Mouse (Mus musculus) midbrain, embryonic 11.5 days (tissue): ENCODE results near the gene Cyp2d11. TPM values are rescaled to one million over a fixed set of nuclear protein-coding genes. Genes with fewer than 3 reads are reported as not detected.
"Not testable (repeated sequence)": the region's sequence is repeated elsewhere in the genome, so short reads cannot be mapped to it uniquely, and the experiment has no call there.

Experiments
- ATAC-seq: fragments of 200-750 bp; cut with Nextera tagmentation; 2 replicates; pipeline ENCODE4 v1.8.0; 2017; ENCODE audit warnings: moderate TSS enrichment, moderate library complexity; ENCODE audit not compliant: low FRiP score
- DNase-seq: peaks from one replicate; pipeline ENCODE4 v3.0.0; 2015; ENCODE audit warnings: low spot score; ENCODE audit errors: missing footprints
- H3K27ac ChIP-seq: fragments of 300-500 bp; sonication (generic); 2 replicates; pipeline ENCODE4 v1.5.1; 2014; ENCODE audit warnings: low read depth, low read length
- H3K27me3 ChIP-seq: fragments of 300-500 bp; sonication (generic); 2 replicates; pipeline ENCODE4 v1.6.1; 2014; ENCODE audit warnings: mild to moderate bottlenecking, low read length, moderate library complexity, mixed read lengths; ENCODE audit not compliant: control insufficient read depth, insufficient read depth
- H3K36me3 ChIP-seq: fragments of 300-500 bp; sonication (generic); 2 replicates; pipeline ENCODE4 v1.6.1; 2014; ENCODE audit warnings: mild to moderate bottlenecking, low read length, moderate library complexity, mixed read lengths; ENCODE audit not compliant: control insufficient read depth, insufficient read depth
- H3K4me1 ChIP-seq: fragments of 300-500 bp; sonication (generic); 2 replicates; pipeline ENCODE4 v1.6.1; 2014; ENCODE audit warnings: low read length; ENCODE audit not compliant: control insufficient read depth, insufficient read depth
- H3K4me2 ChIP-seq: fragments of 300-500 bp; sonication (generic); 2 replicates; pipeline ENCODE4 v1.6.1; 2014; ENCODE audit warnings: mild to moderate bottlenecking, moderate library complexity
- H3K4me3 ChIP-seq: fragments of 300-500 bp; sonication (generic); 2 replicates; pipeline ENCODE4 v1.5.1; 2014; ENCODE audit warnings: low read depth, low read length
- H3K9ac ChIP-seq: fragments of 300-500 bp; sonication (generic); 2 replicates; pipeline ENCODE4 v1.6.1; 2014; ENCODE audit warnings: low read length
- H3K9me3 ChIP-seq: fragments of 300-500 bp; sonication (generic); 2 replicates; pipeline ENCODE4 v1.6.1; 2016; ENCODE audit warnings: low read length; ENCODE audit not compliant: control insufficient read depth
- WGBS: fragments of 180-500 bp; shearing (Covaris S2); extraction: QIAGEN DNeasy Blood & Tissue Kit; methylation state at CpG from one replicate; pipeline ENCODE4 v1.1.7; 2014; 5-methylcytosine and 5-hydroxymethylcytosine counted together
- polyA plus RNA-seq: library from polyadenylated mRNA; unstranded; fragments of >200 nt; fragmentation: Nextera tagmentation; extraction: Ambion mirVana; gene quantifications from 2 replicates; pipeline ENCODE4 v1.2.1, GENCODE M21; 2014

Cyp2d11 gene
- not detected in 2 replicates for polyA plus RNA-seq

- 82% methylated on average over 2 of the region's 2 CpGs for WGBS
- H3K27ac ChIP-seq, DNase-seq, ATAC-seq, H3K9me3 ChIP-seq, H3K4me1 ChIP-seq, H3K27me3 ChIP-seq, H3K4me2 ChIP-seq, H3K36me3 ChIP-seq, H3K4me3 ChIP-seq, H3K9ac ChIP-seq: not testable (repeated sequence)
These were observed at the start of gene Cyp2d11 for GRCm38 (mm10) chr15:82393922-82394321. TSS of gene Cyp2d11 (minus strand) at chr15:82394022.

GRCm38 (mm10) chr15:82437975-82438617 is 44.3 kb upstream of the Cyp2d11 start:
- Histone ChIP-seq H3K36me3 (no peaks in the 10 kb centered on the region), H3K4me2 (no peak overlapping the region), H3K27me3 (no peaks in the 10 kb centered on the region), H3K9me3 (no peaks in the 10 kb centered on the region; the same call in 1 of the 2 replicates), H3K4me1 (no peaks in the 10 kb centered on the region), H3K4me3 (no peak overlapping the region), H3K27ac (no peak overlapping the region), H3K9ac (no peak overlapping the region)
- no peak for DNase-seq
- WGBS, result 67% methylated on average over 5 of the region's 5 CpGs
- no peak for ATAC-seq

DNA sequence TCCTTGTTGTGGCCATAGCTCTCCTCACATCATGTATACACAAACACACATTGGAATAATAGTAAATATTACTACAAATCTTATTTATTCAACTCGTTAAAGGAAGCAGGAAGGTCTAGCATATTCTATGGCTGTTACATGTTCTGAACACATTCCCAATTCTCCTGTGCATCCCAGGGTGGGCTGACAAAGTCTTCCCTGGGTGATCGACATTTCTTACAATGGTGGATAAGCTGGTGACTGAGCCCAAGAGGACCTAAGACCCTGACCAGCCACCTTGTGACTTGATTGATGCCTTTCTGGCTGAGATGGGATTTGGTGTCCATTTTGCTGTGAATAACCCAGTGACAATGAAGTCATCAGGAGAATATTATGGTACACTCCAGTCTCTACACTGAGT is 41.8 kb upstream of the Cyp2d11 start:
- Histone ChIP-seq H3K4me2 (no peak overlapping the region), H3K4me1 (no peaks in the 10 kb centered on the region), H3K9ac (no peak overlapping the region), H3K27ac (no peak overlapping the region), H3K36me3 (no peaks in the 10 kb centered on the region), H3K4me3 (no peak overlapping the region), H3K27me3 (no peaks in the 10 kb centered on the region), H3K9me3 (no peaks in the 10 kb centered on the region; the same call in 1 of the 2 replicates)
- ATAC-seq, result no peak
- DNase-seq, result no peak
- WGBS, result 82% methylated on average over 2 of the region's 2 CpGs

- 91% methylated on average over 3 of the region's 3 CpGs for WGBS
- Histone ChIP-seq H3K4me2 (no peak overlapping the region), H3K9ac (no peak overlapping the region), H3K9me3 (no peaks in the 10 kb centered on the region; the same call in 1 of the 2 replicates), H3K4me1 (no peaks in the 10 kb centered on the region), H3K4me3 (no peak overlapping the region), H3K27ac (no peak overlapping the region), H3K27me3 (no peaks in the 10 kb centered on the region), H3K36me3 (no peaks in the 10 kb centered on the region)
- no peak for DNase-seq
- no peak for ATAC-seq
These were observed 41.2 kb upstream of the Cyp2d11 start for GRCm38 (mm10) chr15:82435011-82435410.

DNA sequence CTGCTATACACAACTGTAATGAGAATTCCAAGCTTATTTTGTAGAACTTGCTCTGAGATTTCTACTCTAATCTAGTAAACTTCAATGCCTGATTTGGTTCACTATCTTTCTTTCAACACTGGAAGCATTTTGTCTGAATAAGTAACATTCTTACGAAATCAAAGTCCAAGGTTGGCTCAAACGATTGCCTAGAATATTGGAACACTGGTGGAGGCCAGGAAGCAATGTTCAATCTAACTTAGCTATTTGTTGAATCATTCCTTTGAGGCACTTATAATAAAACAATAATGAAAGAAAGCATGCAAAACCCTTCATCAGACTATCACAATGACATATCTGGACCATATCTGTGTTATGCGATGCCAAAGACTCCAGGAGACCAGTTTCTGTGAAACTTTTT is 40.7 kb upstream of the Cyp2d11 start:
- no peaks in the 10 kb centered on the region; the same call in 1 of the 2 replicates for H3K9me3 ChIP-seq
- no peaks in the 10 kb centered on the region for H3K36me3 ChIP-seq
- no peak for DNase-seq
- no peak for ATAC-seq
- no peak overlapping the region for H3K4me2 ChIP-seq
- no peak overlapping the region for H3K9ac ChIP-seq
- H3K4me1 ChIP-seq, result no peaks in the 10 kb centered on the region
- H3K4me3 ChIP-seq, result no peak overlapping the region
- WGBS, result 94% methylated on average over 3 of the region's 3 CpGs
- H3K27me3 ChIP-seq, result no peaks in the 10 kb centered on the region
- no peak overlapping the region for H3K27ac ChIP-seq

DNA sequence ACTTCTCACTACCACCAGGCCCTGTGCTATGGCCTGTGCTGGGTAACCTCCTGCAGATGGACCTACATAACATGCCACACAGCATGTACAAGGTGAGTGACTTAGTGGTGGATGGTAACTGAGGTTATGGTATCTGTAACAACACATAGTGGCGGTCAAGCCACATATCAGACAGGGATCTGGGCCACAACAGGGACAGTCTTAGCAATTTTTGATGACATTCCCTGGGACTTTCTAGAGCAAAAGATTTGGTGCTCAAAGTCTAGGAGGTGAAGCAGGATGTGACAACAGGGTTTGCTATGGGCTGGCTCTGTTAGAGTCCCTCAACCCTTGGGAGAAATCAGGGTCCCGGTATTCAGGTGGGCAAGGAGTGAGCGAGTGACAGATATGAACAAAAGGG is 39.8 kb upstream of the Cyp2d11 start:
- no peaks in the 10 kb centered on the region for H3K4me1 ChIP-seq
- DNase-seq, result no peak
- no peaks in the 10 kb centered on the region; the same call in 1 of the 2 replicates for H3K9me3 ChIP-seq
- 94% methylated on average over 3 of the region's 3 CpGs for WGBS
- H3K27me3 ChIP-seq, result no peaks in the 10 kb centered on the region
- no peak overlapping the region for H3K4me3 ChIP-seq
- no peak overlapping the region for H3K4me2 ChIP-seq
- no peak overlapping the region for H3K9ac ChIP-seq
- ATAC-seq, result no peak
- no peak overlapping the region for H3K27ac ChIP-seq
- H3K36me3 ChIP-seq, result no peaks in the 10 kb centered on the region

GRCm38 (mm10) chr15:82433137-82433536 is 39.3 kb upstream of the Cyp2d11 start, which contains the start of gene Cyp2d9:
TSS of gene Cyp2d9 (plus strand) at chr15:82433437.
- Histone ChIP-seq H3K36me3 (no peaks in the 10 kb centered on the region), H3K4me3 (no peak within 1 kb of the TSS), H3K9me3 (no peaks in the 10 kb centered on the region; the same call in 1 of the 2 replicates), H3K4me2 (no peak within 1 kb of the TSS), H3K27ac (no peak within 1 kb of the TSS), H3K9ac (no peak within 1 kb of the TSS), H3K4me1 (no peaks in the 10 kb centered on the region), H3K27me3 (no peaks in the 10 kb centered on the region)
- DNase-seq (no peak), ATAC-seq (no peak)

DNA sequence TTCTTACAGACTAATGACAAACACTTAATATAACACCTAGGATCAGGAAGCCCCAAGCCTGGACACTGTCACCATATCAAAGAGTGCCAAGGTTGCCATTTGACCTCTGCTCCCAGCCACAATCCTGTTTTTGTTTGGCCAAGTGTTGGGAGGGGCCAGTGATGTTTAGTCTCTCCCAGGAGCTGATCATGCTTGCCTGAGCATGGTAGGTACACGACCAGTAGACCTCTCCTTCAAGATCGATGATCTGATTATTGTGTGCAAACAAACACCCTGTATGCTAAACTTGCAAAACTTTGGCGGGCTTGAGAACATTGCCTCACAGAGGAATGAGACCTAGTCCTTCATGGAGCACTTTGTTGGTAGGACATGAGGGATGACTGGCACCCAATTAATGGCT is 29.6 kb upstream of the Cyp2d11 start:
- WGBS, result 84% methylated on average over 3 of the region's 3 CpGs
- no peaks in the 10 kb centered on the region for H3K27me3 ChIP-seq
- H3K4me3 ChIP-seq, result no peak overlapping the region
- H3K9me3 ChIP-seq, result no peaks in the 10 kb centered on the region
- ATAC-seq (no peak), DNase-seq (no peak)
- no peaks in the 10 kb centered on the region for H3K36me3 ChIP-seq
- no peak overlapping the region for H3K4me2 ChIP-seq
- H3K4me1 ChIP-seq, result no peaks in the 10 kb centered on the region
- H3K9ac ChIP-seq, result no peak overlapping the region
- H3K27ac ChIP-seq, result no peak overlapping the region

- Histone ChIP-seq H3K9me3 (no peaks in the 10 kb centered on the region), H3K4me1 (no peaks in the 10 kb centered on the region), H3K27me3 (no peaks in the 10 kb centered on the region), H3K27ac (no peak overlapping the region), H3K4me3 (no peak overlapping the region), H3K36me3 (no peaks in the 10 kb centered on the region), H3K4me2 (no peak overlapping the region), H3K9ac (no peak overlapping the region)
- DNase-seq, result no peak
- WGBS, result 73% methylated on average over 4 of the region's 4 CpGs
- no peak for ATAC-seq
These were observed 29.1 kb upstream of the Cyp2d11 start for GRCm38 (mm10) chr15:82422935-82423334.
